Mouse (Mus musculus): Measurements from ENCODE around the gene Fblim1. TPM values are rescaled to one million over a fixed set of nuclear protein-coding genes. Genes with fewer than 3 reads are reported as not detected.
A peak's percentile ranks its signal among the peaks of the same experiment; 100 is the strongest.

Gene Fblim1
- polyA plus RNA-seq, 1 experiment from 2014 or later = 68.1 TPM

DNA sequence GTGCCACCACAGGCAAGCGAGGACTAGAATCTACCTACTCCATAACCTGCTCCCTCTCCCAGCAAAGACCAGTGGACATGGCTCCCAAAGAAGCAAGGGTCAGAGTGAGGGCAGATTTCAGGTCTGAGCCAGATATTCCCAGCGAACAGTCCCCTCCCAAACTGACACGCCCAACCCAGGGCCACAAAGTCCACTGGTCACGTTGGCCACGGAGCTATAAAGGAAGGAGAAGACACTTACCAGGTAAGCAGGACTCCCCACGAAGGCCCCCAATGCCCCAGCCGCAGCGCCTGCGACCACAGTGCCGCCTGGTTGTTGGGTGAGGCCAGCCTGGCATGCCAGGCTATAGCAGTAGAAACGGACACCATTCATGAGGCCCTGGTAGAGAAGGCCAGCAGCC is 17.1 kb upstream of the Fblim1 start:
- no peak overlapping the region for H3K4me3 ChIP-seq
- H3K4me1 ChIP-seq = peaks cover 28% of the 10 kb centered on the region
- no peaks in the 10 kb centered on the region for H3K9me3 ChIP-seq
- DNase-seq (ENCODE audit: low spot score) = no peak
- no peak overlapping the region for H3K27ac ChIP-seq (replicated peaks)
- peaks cover 4% of the 10 kb centered on the region for H3K27me3 ChIP-seq (replicated peaks; ENCODE audit: low read depth, poor library complexity, severe bottlenecking)
- 90% methylated on average over 11 of the region's 11 CpGs for WGBS
- H3K36me3 ChIP-seq (replicated peaks) = peaks cover 33% of the 10 kb centered on the region

DNA sequence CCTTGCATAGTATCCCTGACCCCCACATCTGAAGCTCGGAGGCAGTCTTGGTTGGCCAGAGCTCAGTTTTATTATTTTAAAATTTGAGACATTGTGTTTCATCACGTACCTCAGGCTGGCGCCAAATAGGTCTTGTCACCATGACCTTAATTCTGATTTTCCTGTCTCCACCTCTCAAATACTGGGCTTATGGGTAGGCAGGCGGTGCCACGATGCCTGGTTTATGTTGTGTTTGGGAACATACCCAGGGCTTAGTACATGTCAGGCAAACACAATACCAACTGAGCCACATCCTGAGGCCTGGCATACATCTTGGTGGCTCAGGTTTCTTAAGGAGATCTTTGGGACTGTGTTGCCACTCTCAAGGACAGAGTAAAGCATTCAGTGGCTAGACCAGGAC is 16.7 kb upstream of the Fblim1 start:
- H3K4me3 ChIP-seq = no peak overlapping the region
- no peak for DNase-seq (ENCODE audit: low spot score)

DNA sequence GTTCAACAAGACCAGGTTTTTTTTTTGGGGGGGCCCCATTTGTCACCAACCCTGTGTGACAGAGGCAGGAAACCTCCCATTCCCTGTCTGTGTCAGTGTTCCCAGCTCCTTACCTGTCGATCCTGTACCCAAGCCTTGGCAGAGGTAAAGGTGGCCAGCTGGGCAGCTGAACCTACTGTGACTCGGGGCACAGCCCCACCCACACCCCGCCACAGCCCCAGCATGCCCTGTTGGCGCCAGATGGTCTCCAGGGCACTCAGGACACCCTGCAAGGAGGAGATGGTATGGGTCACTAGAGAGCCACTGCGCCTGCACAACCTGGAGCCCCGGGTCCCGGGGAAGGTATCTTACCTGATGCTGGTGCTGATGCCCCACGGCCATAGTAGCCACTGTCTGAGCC is 16.2 kb upstream of the Fblim1 start:
- peaks cover 24% of the 10 kb centered on the region for H3K36me3 ChIP-seq (replicated peaks)
- no peak for DNase-seq (ENCODE audit: low spot score)
- no peaks in the 10 kb centered on the region for H3K9me3 ChIP-seq
- peaks cover 10% of the 10 kb centered on the region for H3K27me3 ChIP-seq (replicated peaks; ENCODE audit: low read depth, poor library complexity, severe bottlenecking)
- no peak overlapping the region for H3K4me3 ChIP-seq
- 83% methylated on average over 8 of the region's 8 CpGs for WGBS
- no peak overlapping the region for H3K27ac ChIP-seq (replicated peaks)
- peaks cover 38% of the 10 kb centered on the region for H3K4me1 ChIP-seq

More for the DNA sequence above, 16.7 kb upstream of the Fblim1 start:
- no peak overlapping the region for H3K27ac ChIP-seq (replicated peaks)
- peaks cover 33% of the 10 kb centered on the region for H3K4me1 ChIP-seq
- H3K36me3 ChIP-seq (replicated peaks) = peaks cover 29% of the 10 kb centered on the region
- no peaks in the 10 kb centered on the region for H3K9me3 ChIP-seq
- 80% methylated on average over 5 of the region's 5 CpGs for WGBS
- H3K27me3 ChIP-seq (replicated peaks; ENCODE audit: low read depth, poor library complexity, severe bottlenecking) = peaks cover 8% of the 10 kb centered on the region

DNA sequence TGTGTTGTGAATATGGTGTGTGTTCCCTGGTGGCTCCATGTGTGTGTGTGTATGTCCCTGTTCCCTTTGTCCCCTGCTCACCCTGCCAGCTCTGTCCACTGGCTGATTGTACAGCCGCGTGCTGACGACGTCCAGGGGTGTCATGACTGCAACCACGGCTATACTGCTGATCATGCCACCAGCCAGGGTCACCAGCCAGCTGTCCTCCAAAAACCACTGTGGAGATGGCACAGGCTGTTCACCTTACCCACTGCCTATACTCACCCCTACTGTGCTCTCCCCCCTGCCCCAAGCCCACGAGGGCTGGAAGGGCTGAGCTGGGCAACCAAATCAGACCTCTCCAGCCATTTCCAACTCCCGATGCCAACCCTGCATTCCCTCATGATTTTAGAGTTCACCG is 15.4 kb upstream of the Fblim1 start:
- Histone ChIP-seq H3K27ac (replicated peaks) (no peak overlapping the region), H3K36me3 (replicated peaks) (peaks cover 16% of the 10 kb centered on the region), H3K9me3 (no peaks in the 10 kb centered on the region), H3K27me3 (replicated peaks; ENCODE audit: low read depth, poor library complexity, severe bottlenecking) (peaks cover 10% of the 10 kb centered on the region), H3K4me3 (no peak overlapping the region), H3K4me1 (peaks cover 42% of the 10 kb centered on the region)
- no peak for DNase-seq (ENCODE audit: low spot score)
- WGBS = 87% methylated on average over 8 of the region's 8 CpGs

DNA sequence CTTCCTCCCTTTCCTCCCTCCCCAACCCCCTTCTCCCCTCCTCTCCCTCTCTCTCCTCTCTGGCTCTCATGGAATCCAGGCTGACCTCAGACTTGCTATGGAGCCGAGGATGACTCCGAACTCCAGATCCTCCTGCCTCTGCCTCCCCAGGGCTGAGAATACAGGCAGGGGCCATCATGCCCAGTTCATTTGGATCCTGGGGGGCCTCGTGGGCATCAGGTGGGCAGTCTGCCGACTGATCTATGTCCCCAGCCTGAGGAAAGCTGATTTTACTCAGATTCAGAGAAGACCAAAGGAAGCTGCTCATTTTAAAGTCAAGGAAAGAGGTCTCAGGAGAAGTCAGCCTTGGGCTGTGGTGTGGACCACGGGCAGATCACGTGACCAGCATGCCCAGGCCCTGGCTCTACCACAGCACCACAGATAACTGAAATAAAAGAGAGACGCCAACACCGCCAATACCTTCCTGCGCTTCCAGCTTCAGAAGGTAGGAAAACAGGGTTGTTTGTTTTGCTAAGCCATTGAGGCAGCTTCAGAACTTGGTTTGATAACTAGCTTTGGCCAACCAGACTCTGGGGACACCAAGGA is 13.5 kb upstream of the Fblim1 start:
- no peak for DNase-seq (ENCODE audit: low spot score)
- Histone ChIP-seq H3K4me1 (peaks cover 40% of the 10 kb centered on the region), H3K36me3 (replicated peaks) (no peaks in the 10 kb centered on the region), H3K27ac (replicated peaks) (no peak overlapping the region; the same call in 1 of the 2 replicates), H3K27me3 (replicated peaks; ENCODE audit: low read depth, poor library complexity, severe bottlenecking) (peaks cover 10% of the 10 kb centered on the region), H3K9me3 (no peaks in the 10 kb centered on the region), H3K4me3 (no peak overlapping the region)
- WGBS = 86% methylated on average over 9 of the region's 9 CpGs

DNA sequence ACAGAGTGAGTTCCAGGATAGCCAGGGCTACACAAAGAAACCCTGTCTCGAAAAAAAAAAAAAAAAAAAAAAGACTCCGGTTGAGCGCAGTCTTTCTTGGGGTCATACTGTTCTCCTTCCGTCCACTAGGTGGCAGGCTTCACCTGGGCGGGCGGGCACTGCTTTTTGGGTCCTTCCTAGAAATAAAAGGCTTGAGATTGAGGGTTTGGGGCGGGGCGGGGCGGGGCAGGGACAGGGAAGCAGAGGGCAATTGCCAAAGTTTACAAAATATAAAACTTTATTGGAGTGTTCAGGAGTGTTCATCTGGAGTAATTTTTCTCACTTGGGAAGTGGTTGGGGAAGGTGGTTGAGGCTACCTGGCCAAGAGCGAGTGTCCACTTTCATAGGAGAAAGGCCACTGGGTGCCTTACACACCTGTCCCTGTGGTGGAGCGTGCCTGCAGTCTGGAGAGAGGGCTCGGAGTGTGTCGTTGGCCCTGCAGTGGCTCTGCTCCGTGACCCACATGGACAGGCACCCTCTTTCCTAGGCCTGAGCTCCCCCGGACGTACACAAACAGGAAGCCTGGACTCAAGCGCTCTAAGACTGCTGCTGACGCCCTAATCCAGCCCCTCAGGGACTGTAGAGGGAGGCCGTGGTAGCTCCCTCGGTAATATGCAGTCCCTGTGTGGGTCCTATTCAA is 12.8 kb upstream of the Fblim1 start, which contains the start of gene Tmem82:
Tmem82 (minus strand) TSS at position 69 of the 679 bp plus-strand sequence.
- Histone ChIP-seq H3K27me3 (replicated peaks; ENCODE audit: low read depth, poor library complexity, severe bottlenecking) (peaks cover 10% of the 10 kb centered on the region), H3K36me3 (replicated peaks) (no peaks in the 10 kb centered on the region), H3K4me3 (peak within 1 kb of the TSS; percentile 54), H3K27ac (replicated peaks) (peak within 1 kb of the TSS; percentile 77), H3K9me3 (no peaks in the 10 kb centered on the region), H3K4me1 (peaks cover 43% of the 10 kb centered on the region)
- peak; percentile 75 for DNase-seq (ENCODE audit: low spot score)
- 25% methylated on average over 20 of the region's 20 CpGs for WGBS

DNA sequence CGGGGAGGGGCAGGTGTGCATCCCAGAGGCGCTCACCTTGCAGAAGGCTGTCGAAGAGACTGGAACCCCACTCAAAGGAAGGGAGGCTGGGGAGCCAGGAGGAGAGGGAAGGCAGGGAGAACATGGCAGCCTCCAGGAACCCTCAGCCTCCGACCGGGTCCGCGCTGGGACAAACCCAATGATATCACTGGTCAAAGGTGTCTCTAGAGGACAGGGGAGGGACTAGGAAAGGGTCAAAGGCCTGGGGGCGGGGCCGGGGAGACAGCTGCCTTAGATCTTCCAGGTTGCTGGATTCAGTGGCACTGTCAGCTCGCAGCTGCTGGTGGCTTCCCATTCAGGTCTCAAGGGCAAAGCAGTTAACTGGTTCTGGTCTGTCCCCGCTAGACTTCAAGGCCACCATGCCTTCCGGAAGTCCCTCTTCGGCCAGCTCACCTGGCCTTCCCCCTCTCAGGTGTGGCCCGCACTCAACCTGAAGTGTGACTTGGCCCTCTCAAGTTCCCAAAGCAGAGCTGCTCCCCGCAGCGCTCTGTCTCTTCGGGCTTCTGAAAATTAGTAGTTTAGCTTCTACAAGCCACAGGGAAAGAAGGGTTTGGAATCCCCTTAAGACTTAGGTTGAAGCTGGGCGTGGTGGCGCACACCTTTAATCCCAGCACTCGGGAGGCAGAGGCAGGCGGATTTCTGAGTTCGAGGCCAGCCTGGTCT is 12.1 kb upstream of the Fblim1 start:
- 13% methylated on average over 22 of the region's 22 CpGs for WGBS
- H3K27ac ChIP-seq (replicated peaks) = peak overlapping the region; percentile 77
- no peaks in the 10 kb centered on the region for H3K36me3 ChIP-seq (replicated peaks)
- H3K4me3 ChIP-seq = peak overlapping the region; percentile 54
- peaks cover 10% of the 10 kb centered on the region for H3K27me3 ChIP-seq (replicated peaks; ENCODE audit: low read depth, poor library complexity, severe bottlenecking)
- peaks cover 37% of the 10 kb centered on the region for H3K4me1 ChIP-seq
- DNase-seq (ENCODE audit: low spot score) = peak; percentile 55
- no peaks in the 10 kb centered on the region for H3K9me3 ChIP-seq

DNA sequence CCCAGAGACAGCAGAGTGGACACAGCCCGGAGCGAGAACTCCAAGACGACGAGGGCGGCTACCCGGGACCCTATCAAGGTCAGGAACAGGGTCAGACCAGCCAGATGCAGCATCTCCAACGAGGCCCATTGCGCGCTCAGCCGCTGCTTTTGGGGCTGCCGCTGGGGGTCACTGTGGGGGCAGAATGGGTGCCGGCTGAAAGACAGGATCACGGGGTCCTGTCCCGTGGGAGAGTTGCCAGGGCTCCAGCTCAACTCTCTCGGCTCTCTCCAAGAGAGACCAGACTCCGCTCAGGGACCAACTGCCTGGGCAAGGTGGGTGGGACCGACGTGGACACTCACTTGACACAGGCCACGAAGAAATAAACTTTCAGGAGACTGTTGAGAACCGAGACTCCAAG is 11.4 kb upstream of the Fblim1 start:
- no peaks in the 10 kb centered on the region for H3K36me3 ChIP-seq (replicated peaks)
- H3K4me1 ChIP-seq = peaks cover 35% of the 10 kb centered on the region
- no peaks in the 10 kb centered on the region for H3K9me3 ChIP-seq
- WGBS = 6% methylated on average over 20 of the region's 20 CpGs
- peak; percentile 77 for DNase-seq (ENCODE audit: low spot score)
- peak overlapping the region; percentile 54 for H3K4me3 ChIP-seq
- H3K27me3 ChIP-seq (replicated peaks; ENCODE audit: low read depth, poor library complexity, severe bottlenecking) = peaks cover 10% of the 10 kb centered on the region
- peak overlapping the region; percentile 77 for H3K27ac ChIP-seq (replicated peaks)

DNA sequence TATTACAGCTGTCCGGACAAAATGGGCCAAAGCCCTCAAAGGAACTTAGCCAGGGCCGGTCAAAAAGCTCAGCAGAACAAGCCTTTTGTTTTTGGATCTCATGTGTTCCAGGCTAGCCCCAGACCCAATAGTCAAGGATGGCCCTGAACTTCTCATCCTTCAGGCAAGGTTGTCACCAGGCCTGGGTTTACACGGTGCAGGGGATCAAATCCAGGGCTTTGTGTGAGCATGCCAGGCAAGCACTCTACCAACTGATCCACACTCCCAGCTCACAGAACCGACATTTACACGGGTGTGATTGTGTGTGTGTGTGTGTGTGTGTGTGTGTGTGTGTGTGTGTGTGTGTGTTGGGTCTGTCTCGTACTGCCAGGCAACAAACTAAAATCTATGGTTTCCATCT is 10.9 kb upstream of the Fblim1 start:
- H3K27ac ChIP-seq (replicated peaks) = peak overlapping the region; percentile 77; the same call in 1 of the 2 replicates
- H3K27me3 ChIP-seq (replicated peaks; ENCODE audit: low read depth, poor library complexity, severe bottlenecking) = peaks cover 10% of the 10 kb centered on the region
- H3K36me3 ChIP-seq (replicated peaks) = no peaks in the 10 kb centered on the region
- no peaks in the 10 kb centered on the region for H3K9me3 ChIP-seq
- H3K4me3 ChIP-seq = peak overlapping the region; percentile 54; the same call in 1 of the 2 replicates
- peaks cover 32% of the 10 kb centered on the region for H3K4me1 ChIP-seq
- DNase-seq (ENCODE audit: low spot score) = no peak
- WGBS = 82% methylated on average over 6 of the region's 6 CpGs

DNA sequence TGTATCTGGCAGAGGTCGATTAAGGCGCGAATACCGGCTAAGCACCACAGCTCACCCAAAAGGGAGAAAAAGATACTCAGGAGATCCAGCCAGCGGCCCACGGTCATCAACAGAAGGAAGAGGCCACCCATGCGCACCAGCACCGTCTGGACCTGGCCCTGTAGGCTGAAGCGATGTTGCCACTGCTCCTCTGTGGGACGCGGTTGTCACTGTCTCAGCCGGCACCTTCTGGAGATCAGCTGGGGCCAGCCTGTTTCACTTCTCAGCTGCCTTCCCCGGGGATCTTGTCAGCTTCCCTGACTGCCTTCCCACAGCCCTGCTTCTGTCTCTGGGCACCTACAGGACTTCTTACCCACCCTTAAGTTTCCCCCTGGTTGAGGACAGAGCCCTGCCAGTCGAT is 9.1 kb upstream of the Fblim1 start:
- peaks cover 32% of the 10 kb centered on the region for H3K4me1 ChIP-seq
- H3K36me3 ChIP-seq (replicated peaks) = no peaks in the 10 kb centered on the region
- WGBS = 88% methylated on average over 14 of the region's 14 CpGs
- peaks cover 10% of the 10 kb centered on the region for H3K27me3 ChIP-seq (replicated peaks; ENCODE audit: low read depth, poor library complexity, severe bottlenecking)
- H3K4me3 ChIP-seq = no peak overlapping the region
- no peak overlapping the region for H3K27ac ChIP-seq (replicated peaks)
- no peak for DNase-seq (ENCODE audit: low spot score)
- H3K9me3 ChIP-seq = no peaks in the 10 kb centered on the region

DNA sequence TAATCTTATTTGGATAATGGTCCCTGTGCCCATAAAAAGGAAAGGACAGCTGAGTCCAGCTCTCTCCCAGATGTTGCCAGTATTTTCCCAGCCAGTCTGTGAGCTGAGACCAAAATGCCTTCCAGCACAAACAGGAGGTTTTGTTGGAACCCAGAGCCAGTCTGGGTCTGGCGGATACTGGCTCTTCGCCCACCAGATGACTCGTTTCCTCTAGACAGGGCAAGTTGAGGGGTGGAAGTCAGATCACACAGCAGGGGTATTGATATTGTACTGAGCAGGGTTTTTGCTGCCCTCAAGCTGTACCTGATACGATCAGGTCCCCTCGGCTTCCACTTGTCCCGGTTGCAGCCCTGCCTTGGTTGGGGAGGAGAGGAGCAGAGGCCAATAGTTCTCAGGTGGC is 3.6 kb upstream of the Fblim1 start:
- no peaks in the 10 kb centered on the region for H3K9me3 ChIP-seq
- no peaks in the 10 kb centered on the region for H3K36me3 ChIP-seq (replicated peaks)
- no peaks in the 10 kb centered on the region for H3K27me3 ChIP-seq (replicated peaks; ENCODE audit: low read depth, poor library complexity, severe bottlenecking)
- peaks cover 10% of the 10 kb centered on the region for H3K4me1 ChIP-seq
- no peak overlapping the region for H3K4me3 ChIP-seq
- 86% methylated on average over 6 of the region's 6 CpGs for WGBS
- no peak overlapping the region for H3K27ac ChIP-seq (replicated peaks)
- DNase-seq (ENCODE audit: low spot score) = no peak

DNA sequence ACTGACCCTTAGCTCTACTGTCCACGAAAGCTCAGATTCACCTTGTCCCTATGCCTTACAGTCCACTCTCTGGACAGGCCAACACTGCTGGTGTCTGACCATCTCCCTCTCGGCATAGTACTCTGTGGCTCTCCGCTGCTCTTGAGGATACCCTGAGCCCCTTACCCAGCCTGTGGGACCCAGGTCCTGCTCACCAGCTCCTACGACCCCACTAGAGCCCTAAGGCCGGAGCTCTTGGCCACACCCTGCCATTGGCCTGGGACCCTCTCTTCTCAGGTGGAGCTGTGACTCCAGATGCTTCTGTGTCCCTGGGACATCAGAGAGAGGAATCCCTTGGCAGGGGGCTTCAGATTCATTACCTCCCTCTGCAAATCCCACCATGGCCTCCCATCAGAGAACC is 475 bp downstream of the Fblim1 start:
- H3K27me3 ChIP-seq (replicated peaks; ENCODE audit: low read depth, poor library complexity, severe bottlenecking) = peaks cover 14% of the 10 kb centered on the region
- peaks cover 26% of the 10 kb centered on the region for H3K4me1 ChIP-seq
- DNase-seq (ENCODE audit: low spot score) = no peak
- 94% methylated on average over 5 of the region's 5 CpGs for WGBS
- H3K4me3 ChIP-seq = no peak overlapping the region
- no peaks in the 10 kb centered on the region for H3K36me3 ChIP-seq (replicated peaks)
- H3K9me3 ChIP-seq = no peaks in the 10 kb centered on the region
- H3K27ac ChIP-seq (replicated peaks) = no peak overlapping the region
